Mouse (Mus musculus): ENCODE results near the gene Csf3.
"Not testable (repeated sequence)": the region's sequence is repeated elsewhere in the genome, so short reads cannot be mapped to it uniquely, and the experiment has no call there.

DNA sequence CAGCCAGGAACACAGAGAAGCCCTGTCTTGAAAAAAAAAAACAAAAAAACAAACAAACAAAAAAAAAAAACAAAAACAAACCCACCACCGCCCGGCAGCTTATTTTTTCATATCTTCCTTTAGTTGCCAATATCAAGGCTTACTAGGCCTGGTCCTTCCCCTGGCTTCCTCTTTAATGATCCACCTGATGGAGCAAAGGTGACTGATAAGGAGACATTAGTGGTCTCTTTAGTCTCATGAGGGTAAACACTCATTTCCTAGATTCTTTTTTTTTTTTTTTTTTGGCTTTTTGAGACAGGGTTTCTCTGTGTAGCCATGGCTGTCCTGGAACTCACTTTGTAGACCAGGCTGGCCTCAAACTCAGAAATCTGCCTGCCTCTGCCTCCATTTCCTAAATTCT, 36.2 kb downstream of the Csf3 start:
- not testable (repeated sequence) for TF ChIP-seq TAL1, GATA1 (IDR thresholded peaks at IDR 0.05; ENCODE audit: low read length)
